Mouse (Mus musculus) brain, embryonic 14.5 days (tissue): ENCODE measurements around the gene Dcst2.

Experiments used
- CTCF ChIP-seq: fragments of 200-500 bp; IDR thresholded peaks from 2 replicates; pipeline ENCODE4 v1.5.1; 2012; ENCODE audit warnings: inconsistent platforms, mild to moderate bottlenecking, moderate library complexity, borderline replicate concordance; ENCODE audit not compliant: insufficient read depth, insufficient read length; ENCODE audit errors: extremely low read depth
- POLR2A ChIP-seq: fragments of 200-500 bp; IDR thresholded peaks from 2 replicates; pipeline ENCODE4 v1.6.1; 2012; ENCODE audit warnings: mild to moderate bottlenecking, inconsistent platforms, borderline replicate concordance; ENCODE audit not compliant: poor library complexity, insufficient read depth, insufficient read length, severe bottlenecking; ENCODE audit errors: extremely low read depth

DNA sequence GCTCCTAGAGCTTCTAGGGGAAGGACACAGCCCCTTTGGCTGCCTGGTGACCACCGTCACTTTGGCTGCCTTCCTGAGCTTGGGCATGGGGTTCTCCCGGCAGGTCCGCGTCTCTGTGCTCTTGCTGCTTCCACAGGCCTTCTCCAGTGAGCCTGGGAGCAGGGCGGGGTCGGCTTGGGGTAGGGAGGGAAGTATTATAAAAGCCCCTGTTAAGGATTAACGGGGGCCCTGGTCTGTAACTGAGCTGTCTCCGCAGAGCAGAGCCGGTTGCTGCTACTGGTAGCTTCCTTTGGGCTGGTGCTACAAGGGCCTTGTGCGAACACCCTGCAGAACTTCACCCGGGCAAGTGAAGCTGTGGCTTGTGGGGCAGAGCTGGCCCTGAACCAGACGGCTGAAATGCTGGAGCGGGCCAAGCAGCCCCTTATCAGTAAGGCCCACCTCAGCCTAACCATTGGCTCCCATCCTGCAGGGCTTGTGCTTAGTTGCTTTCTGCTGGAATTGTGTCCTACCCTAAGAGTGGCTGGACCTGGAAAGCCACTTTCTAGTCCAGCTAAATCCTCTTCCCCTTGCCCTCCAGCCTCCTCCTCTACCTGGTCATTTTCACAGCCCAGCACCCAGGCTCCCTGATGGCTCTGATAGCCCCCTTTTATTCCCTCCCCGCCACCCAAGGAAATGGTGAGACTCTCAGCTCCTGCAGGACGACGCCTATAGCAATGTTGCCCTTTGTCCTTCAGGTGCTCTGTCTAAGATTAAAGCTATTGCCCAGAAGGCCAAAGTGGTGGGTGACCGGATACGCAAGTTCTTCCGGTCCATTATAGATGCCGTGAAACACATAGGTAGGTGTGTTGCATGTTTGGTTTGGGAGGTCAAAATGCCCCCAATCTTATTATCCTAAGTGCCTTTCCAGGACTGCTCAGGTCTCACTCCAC is 4.0 kb downstream of the Dcst2 start:
- TF ChIP-seq CTCF = no peak
- TF ChIP-seq POLR2A = no peak
